Mouse (Mus musculus): ENCODE measurements around the gene Smarcc1.

- TF ChIP-seq CTCF (IDR thresholded peaks at IDR 0.05; ENCODE audit: control insufficient read depth, insufficient read depth, insufficient read length) (no peak), USF1 (IDR thresholded peaks at IDR 0.05; ENCODE audit: low read depth) (no peak), MAX (IDR thresholded peaks at IDR 0.05) (no peak)
Measured at GRCm38 (mm10) chr9:110255407-110256019, 138.0 kb downstream of the Smarcc1 start.
